Mouse (Mus musculus): ENCODE measurements around the gene Cadps2.

Gene Cadps2

GRCm38 (mm10) chr6:23839009-23839811 lies at the start of gene Cadps2:
TSS of gene Cadps2 (minus strand) at chr6:23839421.
- peak; percentile 4 for DNase-seq

GRCm38 (mm10) chr6:23886418-23886817 lies 47.2 kb upstream of the Cadps2 start:
- no peak for DNase-seq

GRCm38 (mm10) chr6:23876765-23877408 lies 37.7 kb upstream of the Cadps2 start:
- no peak for DNase-seq

GRCm38 (mm10) chr6:23876363-23876762 lies 37.1 kb upstream of the Cadps2 start:
- DNase-seq: no peak

- no peak for DNase-seq
Observed at GRCm38 (mm10) chr6:23873812-23874211, 34.6 kb upstream of the Cadps2 start.

GRCm38 (mm10) chr6:23873231-23873630 lies 34.0 kb upstream of the Cadps2 start:
- DNase-seq: peak; percentile 19

- DNase-seq: no peak
Observed at GRCm38 (mm10) chr6:23869971-23870370, 30.8 kb upstream of the Cadps2 start.

GRCm38 (mm10) chr6:23866298-23866697 lies 27.1 kb upstream of the Cadps2 start:
- DNase-seq: no peak

GRCm38 (mm10) chr6:23853464-23853863 lies 14.2 kb upstream of the Cadps2 start:
- DNase-seq: peak; percentile 55

GRCm38 (mm10) chr6:23840001-23840400 lies 780 bp upstream of the Cadps2 start:
- no peak for DNase-seq

GRCm38 (mm10) chr6:23838401-23839008 lies 716 bp downstream of the Cadps2 start:
- peak; percentile 2 for DNase-seq

- DNase-seq: no peak
Observed at GRCm38 (mm10) chr6:23837631-23838030, 1.6 kb downstream of the Cadps2 start.

- no peak for DNase-seq
Observed at GRCm38 (mm10) chr6:23837127-23837526, 2.1 kb downstream of the Cadps2 start.

- DNase-seq: no peak
Observed at GRCm38 (mm10) chr6:23836694-23837093, 2.5 kb downstream of the Cadps2 start.

- no peak for DNase-seq
Observed at GRCm38 (mm10) chr6:23835552-23835951, 3.7 kb downstream of the Cadps2 start.

GRCm38 (mm10) chr6:23830741-23831140 lies 8.5 kb downstream of the Cadps2 start:
- DNase-seq: no peak

- DNase-seq: no peak
Observed at GRCm38 (mm10) chr6:23829338-23829737, 9.9 kb downstream of the Cadps2 start.

GRCm38 (mm10) chr6:23821819-23822218 lies 17.4 kb downstream of the Cadps2 start:
- DNase-seq: no peak

- DNase-seq: no peak
Observed at GRCm38 (mm10) chr6:23810087-23810486, 29.1 kb downstream of the Cadps2 start.

- DNase-seq: peak; percentile 19
Observed at GRCm38 (mm10) chr6:23809344-23809743, 29.9 kb downstream of the Cadps2 start.

- DNase-seq: no peak
Observed at GRCm38 (mm10) chr6:23805333-23805732, 33.9 kb downstream of the Cadps2 start.

GRCm38 (mm10) chr6:23791822-23792221 lies 47.4 kb downstream of the Cadps2 start:
- DNase-seq: no peak

- no peak for DNase-seq
Observed at GRCm38 (mm10) chr6:23777641-23778040, 61.6 kb downstream of the Cadps2 start.

GRCm38 (mm10) chr6:23762204-23762603 lies 77.0 kb downstream of the Cadps2 start:
- no peak for DNase-seq

Measured in layer of hippocampus, adult 9-11 months (tissue).